Mouse (Mus musculus): Measurements from ENCODE around the gene Psg16.

DNA sequence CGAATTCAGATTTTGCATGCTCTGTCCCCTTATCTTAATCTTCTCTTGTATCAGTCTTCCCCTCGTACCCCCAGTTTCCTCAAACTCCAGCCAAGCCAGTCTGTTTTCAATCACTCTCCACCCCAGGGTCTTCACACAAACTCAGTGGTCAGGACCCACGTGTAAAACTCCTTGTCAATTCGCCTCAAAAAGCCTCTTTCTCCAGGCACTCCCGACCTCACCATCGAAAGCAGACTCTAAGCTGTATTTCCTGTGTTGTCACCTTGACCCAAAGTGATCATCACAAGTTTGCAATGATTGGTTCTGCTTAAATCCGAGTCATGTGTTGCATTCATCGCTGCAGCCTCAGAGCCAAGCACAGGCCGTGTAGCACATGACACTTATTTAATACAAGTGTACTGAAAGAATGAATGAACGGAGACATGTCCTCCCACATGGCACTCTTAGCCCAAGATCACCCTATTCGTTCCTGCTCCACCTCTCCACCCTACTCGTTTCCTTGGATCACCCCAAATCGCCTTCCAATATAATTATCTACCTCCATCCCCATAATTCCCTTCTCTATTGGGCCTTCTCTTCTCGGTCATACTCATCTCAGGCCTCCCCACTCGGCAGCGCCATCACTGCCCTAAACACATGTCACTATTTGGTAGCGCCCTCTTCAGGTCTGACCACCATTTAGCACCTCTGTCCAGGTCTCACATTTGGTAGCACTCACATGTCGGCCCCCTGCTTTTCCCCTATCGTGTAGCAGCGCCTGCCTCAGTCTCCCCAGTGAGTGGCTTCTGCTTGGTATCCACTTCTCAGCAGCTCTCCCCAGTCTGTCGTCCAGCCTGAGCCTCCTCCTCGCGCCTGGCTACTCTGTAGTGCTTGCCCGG lies 46.9 kb upstream of the Psg16 start:
- no peak for TF ChIP-seq POLR2A (IDR thresholded peaks at IDR 0.05; ENCODE audit: insufficient read depth, low read length)
- TF ChIP-seq CTCF (IDR thresholded peaks at IDR 0.05; ENCODE audit: low read depth, low read length) = peak; percentile 71
- TF ChIP-seq EP300 (IDR thresholded peaks at IDR 0.05; ENCODE audit: insufficient read depth, low read depth, low read length) = no peak
